Mouse (Mus musculus): ENCODE data around the gene Tmub1.

- TF ChIP-seq CTCF (conservative IDR thresholded peaks at IDR 0.05; ENCODE audit: low read length): no peak
- TF ChIP-seq POU5F1 (IDR thresholded peaks at IDR 0.05; ENCODE audit: borderline replicate concordance, low read length): no peak
These were observed 27.1 kb upstream of the Tmub1 start for GRCm38 (mm10) chr5:24474723-24475261.
